Mouse (Mus musculus): ENCODE measurements at regions not wholly inside any gene's neighbourhood (a gene's known extent, or its start where the extent isn't known, plus 50 kb on each side); places are given as distances from the start of the nearest gene placed in this dataset.

DNA sequence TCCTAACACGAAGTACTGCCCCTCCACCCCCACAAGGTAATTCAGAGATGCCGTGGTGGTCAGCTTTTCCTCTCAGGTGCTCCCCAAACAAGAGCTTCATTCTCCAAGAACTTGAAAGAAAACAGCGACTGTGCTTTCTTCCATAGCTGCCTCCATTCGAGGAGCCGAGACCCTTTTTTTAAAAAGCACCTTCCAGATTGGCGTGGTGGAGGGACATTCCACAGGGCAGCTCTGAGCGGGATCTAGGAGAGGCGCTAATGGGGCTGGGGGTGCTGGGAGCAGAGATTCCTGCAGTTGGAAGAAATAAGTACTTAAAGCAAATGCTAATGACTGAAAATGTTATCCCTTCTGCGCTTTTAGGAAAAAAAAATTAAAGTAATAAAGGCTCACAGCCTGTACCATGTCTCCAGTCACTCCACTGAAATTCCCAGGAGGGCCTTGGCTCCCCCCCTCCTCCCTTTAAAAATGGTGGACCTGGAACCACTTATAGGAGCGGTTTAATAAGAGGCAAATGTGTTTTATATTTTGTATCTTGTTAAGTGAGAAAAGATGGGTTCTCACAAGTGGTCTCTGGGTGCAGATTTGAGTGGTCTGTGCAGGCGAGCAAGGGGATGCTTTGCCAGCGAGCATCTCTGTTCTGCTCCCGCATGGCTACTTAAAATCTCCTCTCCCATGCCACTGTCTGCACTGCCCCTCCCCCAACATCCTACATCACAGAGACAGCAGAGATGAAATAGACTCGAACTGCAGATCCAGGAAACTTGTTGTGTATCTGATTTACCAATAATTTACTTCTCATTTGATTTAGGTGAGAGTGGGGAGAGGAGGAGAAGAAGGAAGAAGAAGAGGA is 77.4 kb upstream of the Zfhx3 start:
- no peak for DNase-seq

DNA sequence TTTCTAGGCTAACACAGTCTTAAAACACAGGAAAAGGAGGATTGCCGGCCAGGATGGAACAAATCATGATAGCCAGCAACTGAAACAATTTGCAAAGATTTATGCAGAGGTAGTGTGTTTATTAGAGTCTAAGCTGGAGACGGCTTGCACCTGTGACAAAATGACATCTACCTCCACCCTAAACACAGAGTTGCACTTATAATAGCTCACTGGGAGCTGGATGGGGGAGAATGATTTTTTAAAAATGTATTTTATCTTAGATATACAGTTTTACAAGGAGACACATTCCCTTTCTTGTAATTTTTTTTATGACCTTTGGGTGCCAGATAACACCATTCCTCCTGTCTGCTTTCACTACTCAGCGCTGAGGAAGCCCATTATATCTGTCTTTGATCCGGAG is 76.7 kb upstream of the Zfhx3 start:
- no peak for DNase-seq

- no peak for DNase-seq
Observed at GRCm38 (mm10) chr8:107871718-107872117, 70.7 kb upstream of the Zfhx3 start.

DNA sequence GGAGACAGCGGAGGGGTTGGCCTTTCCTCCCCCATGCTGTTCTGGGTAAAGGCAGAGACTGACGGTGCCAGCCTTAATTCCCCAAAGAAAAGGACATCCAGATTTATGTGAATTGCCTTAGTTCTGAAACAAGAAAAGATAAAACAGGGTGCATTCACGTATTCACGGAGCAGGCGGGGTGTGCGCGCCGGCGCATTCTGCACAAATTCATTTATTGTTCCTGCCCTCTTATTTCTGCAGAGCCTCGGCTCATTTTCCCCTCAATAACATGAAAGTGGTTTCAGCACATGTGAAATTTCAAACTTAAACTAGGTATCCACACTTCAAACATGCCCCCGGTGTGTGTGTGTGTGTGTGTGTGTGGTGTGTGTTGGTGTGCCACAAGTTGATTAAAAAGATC is 70.3 kb upstream of the Zfhx3 start:
- no peak for DNase-seq

DNA sequence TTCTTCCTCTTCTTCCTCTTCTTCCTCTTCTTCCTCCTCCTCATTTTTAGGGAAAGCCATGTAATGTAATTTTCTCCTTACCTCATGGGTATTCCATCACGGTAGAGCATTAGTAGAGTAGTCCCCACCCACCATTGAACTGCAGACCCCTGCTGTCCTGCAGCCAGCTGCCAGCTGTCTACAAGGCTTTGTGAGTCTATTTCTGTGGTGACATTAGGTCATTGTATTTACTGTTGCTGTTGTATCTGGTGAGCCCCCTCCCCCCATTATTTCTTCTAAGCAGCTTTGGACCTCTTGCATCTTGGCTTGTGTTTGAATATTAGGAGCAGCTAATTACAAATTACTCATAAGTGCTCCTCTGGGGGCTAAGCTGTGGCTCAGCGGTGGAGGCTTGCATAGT is 66.0 kb upstream of the Zfhx3 start:
- no peak for DNase-seq

GRCm38 (mm10) chr8:107881851-107882250 is 60.6 kb upstream of the Zfhx3 start:
- DNase-seq, result peak; percentile 15

- no peak for DNase-seq
Observed at GRCm38 (mm10) chr8:107885547-107885946, 56.9 kb upstream of the Zfhx3 start.

DNA sequence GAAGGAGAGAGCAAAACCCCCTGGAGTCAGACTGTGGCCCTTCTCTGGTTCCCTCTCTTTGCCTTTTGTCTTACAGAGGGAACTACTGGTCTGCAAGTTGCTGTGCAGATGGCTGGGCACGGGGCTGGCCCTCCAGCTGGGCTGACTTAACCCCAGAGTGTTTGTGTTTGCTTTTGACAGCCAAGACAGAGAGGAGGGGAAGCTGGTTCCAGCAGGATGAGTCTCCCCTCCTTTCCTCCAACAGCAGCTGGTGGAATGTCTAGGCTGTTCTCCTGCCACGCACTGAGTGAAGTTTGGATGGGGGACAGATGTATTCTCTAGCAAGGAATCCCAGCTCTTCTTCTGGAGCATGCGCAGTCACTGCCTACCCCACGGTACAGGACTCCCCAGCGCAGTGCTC is 56.5 kb upstream of the Zfhx3 start:
- no peak for DNase-seq

DNA sequence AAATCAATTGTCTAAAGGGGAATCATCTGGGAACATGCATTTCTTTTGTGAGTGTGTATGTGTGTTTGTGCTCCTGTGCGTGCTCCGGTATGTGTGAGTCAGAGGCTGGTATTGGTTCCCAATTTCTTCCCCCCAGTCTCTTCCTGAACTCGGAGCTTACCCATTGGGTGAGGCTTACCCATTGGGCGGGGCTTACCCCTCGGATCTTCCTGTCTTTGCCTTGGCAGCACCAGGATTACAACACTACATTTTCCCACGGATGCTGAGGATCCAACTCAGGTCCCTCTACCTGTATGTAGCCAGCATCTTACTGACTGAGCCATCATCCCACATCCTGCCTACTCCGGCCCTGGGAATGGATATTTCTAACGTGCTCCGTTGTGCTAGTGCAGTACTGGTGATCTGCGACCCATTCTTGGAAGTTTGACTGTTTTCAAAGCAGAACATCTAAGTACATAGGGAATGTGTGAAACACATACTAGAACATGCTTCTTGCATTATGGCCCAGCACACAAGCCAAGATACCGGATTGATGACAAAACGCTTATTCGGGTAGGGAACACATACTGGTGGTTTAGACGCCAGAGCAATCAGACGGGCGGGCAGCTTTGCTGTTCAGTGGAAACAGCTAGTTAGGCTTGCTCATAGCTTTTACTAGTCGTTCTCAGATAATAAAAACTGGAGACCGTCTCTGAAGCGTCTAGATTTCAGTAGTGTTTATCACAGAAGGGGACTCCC is 55.8 kb upstream of the Zfhx3 start:
- no peak for DNase-seq

- no peak for DNase-seq
Observed at GRCm38 (mm10) chr8:107887333-107887732, 55.1 kb upstream of the Zfhx3 start.

GRCm38 (mm10) chr8:107890922-107891321 is 51.5 kb upstream of the Zfhx3 start:
- no peak for DNase-seq
